Mouse (Mus musculus) limb, embryonic 11.5 days (tissue): ENCODE results near the gene Pik3cg. TPM values are rescaled to one million over a fixed set of nuclear protein-coding genes. Genes with fewer than 3 reads are reported as not detected.

Experiments used
- ATAC-seq: fragments of 200-750 bp; cut with Nextera tagmentation; 2 replicates; pipeline ENCODE4 v1.8.0; 2017; ENCODE audit warnings: low read depth; ENCODE audit not compliant: insufficient number of reproducible peaks, low FRiP score, low TSS enrichment
- DNase-seq: peaks from one replicate; pipeline ENCODE4 v3.0.0-alpha.2; 2015; ENCODE audit warnings: low spot score
- H3K27ac ChIP-seq: fragments of 300-500 bp; sonication (generic); replicated peaks from 2 replicates; pipeline ENCODE4 v1.5.1; 2014; ENCODE audit warnings: low read depth, mild to moderate bottlenecking, low read length
- H3K27me3 ChIP-seq: fragments of 300-500 bp; sonication (generic); 2 replicates; pipeline ENCODE4 v1.6.1; 2014; ENCODE audit warnings: mild to moderate bottlenecking, low read length, mixed read lengths; ENCODE audit not compliant: control insufficient read depth, insufficient read depth
- H3K36me3 ChIP-seq: fragments of 300-500 bp; sonication (generic); 2 replicates; pipeline ENCODE4 v1.6.1; 2014; ENCODE audit warnings: mild to moderate bottlenecking, low read length, moderate library complexity, mixed read lengths; ENCODE audit not compliant: control insufficient read depth, insufficient read depth
- H3K4me1 ChIP-seq: fragments of 300-500 bp; sonication (generic); 2 replicates; pipeline ENCODE4 v1.6.1; 2014; ENCODE audit warnings: low read length, mixed read lengths; ENCODE audit not compliant: control insufficient read depth, insufficient read depth
- H3K4me2 ChIP-seq: fragments of 300-500 bp; sonication (generic); 2 replicates; pipeline ENCODE4 v1.6.1; 2014; ENCODE audit warnings: low read depth, mild to moderate bottlenecking, moderate library complexity; ENCODE audit not compliant: severe bottlenecking
- H3K4me3 ChIP-seq: fragments of 300-500 bp; sonication (generic); 2 replicates; pipeline ENCODE4 v1.5.1; 2014; ENCODE audit warnings: low read depth, low read length
- H3K9ac ChIP-seq: fragments of 300-500 bp; sonication (generic); 2 replicates; pipeline ENCODE4 v1.6.1; 2014; ENCODE audit warnings: mild to moderate bottlenecking, low read length
- H3K9me3 ChIP-seq: fragments of 300-500 bp; sonication (generic); 2 replicates; pipeline ENCODE4 v1.6.1; 2016; ENCODE audit warnings: low read length; ENCODE audit not compliant: control insufficient read depth
- WGBS: fragments of 180-500 bp; shearing (Covaris S2); extraction: QIAGEN DNeasy Blood & Tissue Kit; methylation state at CpG from one replicate; pipeline ENCODE4 v1.1.7; 2014; 5-methylcytosine and 5-hydroxymethylcytosine counted together
- polyA plus RNA-seq: library from polyadenylated mRNA; unstranded; fragments of >200 nt; fragmentation: Nextera tagmentation; extraction: Ambion mirVana; gene quantifications from 2 replicates; pipeline ENCODE4 v1.2.1, GENCODE M21; 2014

The Pik3cg gene
- polyA plus RNA-seq, 1 experiment from 2014 or later, result 1.9 TPM

DNA sequence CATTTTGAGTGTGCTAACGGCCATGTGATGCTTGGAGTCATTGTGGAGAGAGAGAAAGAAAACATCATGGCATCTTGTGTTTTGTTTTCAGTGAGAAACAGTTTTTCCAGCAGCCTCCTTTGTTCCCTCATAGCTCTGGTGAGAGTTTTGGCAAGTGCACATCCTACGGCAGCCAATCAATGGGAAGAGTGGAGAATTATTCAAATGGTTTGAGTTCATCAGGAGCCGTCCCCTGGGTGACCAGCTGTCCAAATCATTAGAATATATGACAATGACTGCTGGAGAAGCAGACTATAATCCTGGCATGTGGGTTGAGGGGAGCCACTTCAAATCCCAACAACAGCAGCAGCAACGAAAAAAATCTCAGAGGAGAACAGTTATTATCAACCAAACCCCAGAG is 2.8 kb upstream of the Pik3cg start:
- Histone ChIP-seq H3K9ac (no peak overlapping the region), H3K36me3 (no peaks in the 10 kb centered on the region), H3K4me1 (no peaks in the 10 kb centered on the region), H3K4me3 (no peak overlapping the region), H3K27me3 (no peaks in the 10 kb centered on the region), H3K4me2 (no peak overlapping the region), H3K9me3 (no peaks in the 10 kb centered on the region), H3K27ac (no peak overlapping the region)
- DNase-seq (no peak), ATAC-seq (no peak)
- WGBS, result 87% methylated on average over 4 of the region's 4 CpGs

DNA sequence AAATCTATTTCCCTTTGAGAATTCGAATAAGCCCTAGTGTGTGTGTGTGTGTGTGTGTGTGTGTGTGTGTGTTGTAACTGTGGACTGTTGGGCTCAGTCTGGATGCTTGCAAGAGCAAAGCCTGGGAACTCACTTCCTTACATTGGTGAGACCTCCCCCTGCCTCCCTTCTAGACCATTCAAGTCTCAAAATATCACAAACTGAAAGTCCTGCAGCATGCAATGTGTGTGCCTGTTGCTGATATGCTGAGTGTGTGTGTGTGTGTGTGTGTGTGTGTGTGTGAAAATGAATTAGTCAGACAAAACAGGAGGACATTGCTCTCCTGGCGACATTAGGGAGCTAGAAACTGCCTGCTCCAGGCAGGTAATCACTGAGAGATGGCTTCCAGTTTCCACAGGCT is 492 bp upstream of the Pik3cg start:
- Histone ChIP-seq H3K27ac (no peak overlapping the region), H3K4me1 (no peaks in the 10 kb centered on the region), H3K4me3 (no peak overlapping the region), H3K36me3 (no peaks in the 10 kb centered on the region), H3K9me3 (no peaks in the 10 kb centered on the region), H3K4me2 (no peak overlapping the region), H3K9ac (no peak overlapping the region), H3K27me3 (no peaks in the 10 kb centered on the region)
- DNase-seq (no peak), ATAC-seq (no peak)
- WGBS, result 74% methylated on average over 2 of the region's 2 CpGs

DNA sequence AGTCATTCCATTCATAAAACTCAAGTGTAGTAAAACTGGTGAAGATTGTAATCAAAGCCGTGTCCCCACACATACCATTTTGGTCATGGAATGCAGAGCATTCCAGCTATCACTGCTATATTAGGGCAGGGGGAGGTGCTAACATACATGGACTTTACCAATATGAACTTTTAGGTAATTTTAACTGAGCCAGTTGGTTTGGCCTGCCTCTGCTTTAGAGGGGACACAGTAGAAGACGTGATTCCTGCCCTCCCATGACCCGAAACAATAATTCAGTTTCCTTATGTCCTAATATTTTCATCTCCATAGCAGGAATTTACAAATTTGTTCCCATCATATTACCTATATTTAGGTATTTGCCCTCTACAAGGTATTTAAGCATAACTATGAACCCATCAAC is 1.3 kb downstream of the Pik3cg start:
- DNase-seq (no peak), ATAC-seq (no peak)
- no peak overlapping the region for H3K4me3 ChIP-seq
- no peaks in the 10 kb centered on the region for H3K36me3 ChIP-seq
- WGBS, result 81% methylated on average over 3 of the region's 3 CpGs
- H3K9ac ChIP-seq, result no peak overlapping the region
- H3K9me3 ChIP-seq, result no peaks in the 10 kb centered on the region
- no peak overlapping the region for H3K4me2 ChIP-seq
- no peaks in the 10 kb centered on the region for H3K27me3 ChIP-seq
- H3K27ac ChIP-seq, result no peak overlapping the region
- no peaks in the 10 kb centered on the region for H3K4me1 ChIP-seq

DNA sequence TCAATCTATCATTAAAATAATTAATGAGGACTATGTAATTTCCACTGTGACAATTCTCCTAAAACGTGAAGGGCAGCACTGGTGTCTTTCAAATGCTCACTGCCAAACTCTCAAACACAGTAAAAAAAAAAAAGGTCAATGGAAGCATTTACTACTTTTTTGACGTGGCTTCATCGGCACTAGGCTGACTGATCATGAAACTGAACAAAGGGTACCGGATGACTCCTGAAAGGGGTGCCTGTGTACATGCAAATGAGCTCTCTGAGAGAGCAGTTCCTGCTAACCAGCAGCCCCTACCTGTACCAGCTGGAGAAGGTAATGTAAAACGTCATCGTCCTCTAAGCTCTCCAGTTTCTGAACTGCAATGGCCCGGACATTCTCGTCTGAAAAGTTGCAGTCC is 4.8 kb downstream of the Pik3cg start:
- DNase-seq (no peak), ATAC-seq (no peak)
- Histone ChIP-seq H3K9ac (no peak overlapping the region), H3K27me3 (no peaks in the 10 kb centered on the region), H3K36me3 (no peaks in the 10 kb centered on the region), H3K27ac (no peak overlapping the region), H3K9me3 (no peaks in the 10 kb centered on the region), H3K4me2 (no peak overlapping the region), H3K4me3 (no peak overlapping the region), H3K4me1 (no peaks in the 10 kb centered on the region)
- WGBS, result 73% methylated on average over 8 of the region's 8 CpGs

DNA sequence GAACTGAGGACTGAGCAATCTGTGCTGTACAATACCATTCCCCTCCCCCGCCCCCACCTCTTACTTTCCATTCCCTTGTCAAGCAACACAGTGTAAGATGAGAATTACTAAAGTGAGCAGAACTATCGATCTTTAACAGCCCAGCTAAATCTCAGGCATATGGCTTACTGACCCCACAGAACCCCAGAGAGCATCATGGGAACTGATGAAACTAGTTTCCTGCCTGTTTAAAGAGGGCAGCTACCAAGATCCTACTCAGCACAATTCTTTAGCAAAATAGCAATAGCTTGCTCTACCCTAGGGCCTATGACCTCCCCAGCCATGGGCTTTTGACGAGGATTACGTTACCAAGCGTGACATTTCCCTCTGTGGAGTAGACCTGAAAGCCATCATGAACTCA is 5.9 kb downstream of the Pik3cg start:
- Histone ChIP-seq H3K36me3 (no peaks in the 10 kb centered on the region), H3K4me2 (no peak overlapping the region), H3K27me3 (no peaks in the 10 kb centered on the region), H3K4me1 (no peaks in the 10 kb centered on the region), H3K9ac (no peak overlapping the region), H3K27ac (no peak overlapping the region), H3K9me3 (no peaks in the 10 kb centered on the region), H3K4me3 (no peak overlapping the region)
- DNase-seq (no peak), ATAC-seq (no peak)
- 85% methylated on average over 5 of the region's 5 CpGs for WGBS

DNA sequence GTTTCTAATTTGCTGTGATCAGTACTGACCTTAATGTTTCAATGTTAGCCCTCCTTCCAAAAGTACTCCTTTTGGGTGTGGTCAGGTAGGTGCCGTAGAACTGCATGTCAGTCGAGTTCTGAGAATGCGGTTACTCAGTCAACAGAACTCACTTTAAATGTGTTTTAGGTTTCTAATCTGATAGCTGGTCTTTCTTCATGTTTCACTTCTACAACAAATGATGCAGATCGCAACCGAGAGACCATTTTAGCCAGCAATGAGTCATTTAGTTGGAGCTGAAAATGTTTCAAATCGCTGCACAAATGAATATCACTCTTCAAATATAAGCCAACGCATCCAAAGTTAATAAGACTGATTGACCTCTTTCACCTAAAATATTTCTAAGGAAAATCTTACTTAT is 6.5 kb downstream of the Pik3cg start:
- Histone ChIP-seq H3K9me3 (no peaks in the 10 kb centered on the region), H3K4me2 (no peak overlapping the region), H3K4me3 (no peak overlapping the region), H3K36me3 (no peaks in the 10 kb centered on the region), H3K4me1 (no peaks in the 10 kb centered on the region), H3K9ac (no peak overlapping the region), H3K27ac (no peak overlapping the region), H3K27me3 (no peaks in the 10 kb centered on the region)
- no peak for DNase-seq
- WGBS, result 95% methylated on average over 7 of the region's 7 CpGs
- ATAC-seq, result no peak

DNA sequence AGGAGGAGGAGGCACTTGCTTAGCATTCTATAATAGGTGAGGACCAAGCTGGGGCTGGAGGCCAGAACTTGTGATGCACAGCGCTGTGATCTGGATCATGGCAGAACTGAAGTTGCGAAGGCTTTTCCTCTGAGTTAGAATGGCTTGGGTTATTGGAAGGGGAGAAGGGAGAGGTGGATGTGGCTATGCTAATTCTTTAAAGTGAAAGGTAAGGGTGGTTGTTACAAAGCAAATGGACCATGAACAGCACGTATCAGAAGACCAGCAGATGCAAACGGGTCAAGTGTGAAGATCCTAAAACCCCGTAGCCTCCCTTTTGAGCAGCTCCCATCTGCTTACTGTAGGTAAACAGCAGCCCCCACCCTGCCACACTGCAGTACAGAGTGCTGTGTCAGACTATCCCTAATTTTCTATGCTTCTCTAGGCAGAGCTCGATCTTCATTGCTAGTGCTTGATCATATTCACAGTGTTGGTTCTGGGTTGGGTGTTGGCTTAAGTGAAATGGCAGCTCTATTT is 7.3 kb downstream of the Pik3cg start:
- DNase-seq, result no peak
- Histone ChIP-seq H3K4me1 (no peaks in the 10 kb centered on the region), H3K4me2 (no peak overlapping the region), H3K4me3 (no peak overlapping the region), H3K27ac (no peak overlapping the region), H3K36me3 (no peaks in the 10 kb centered on the region), H3K9ac (no peak overlapping the region), H3K9me3 (no peaks in the 10 kb centered on the region), H3K27me3 (no peaks in the 10 kb centered on the region)
- ATAC-seq, result no peak
- WGBS, result 84% methylated on average over 6 of the region's 6 CpGs

DNA sequence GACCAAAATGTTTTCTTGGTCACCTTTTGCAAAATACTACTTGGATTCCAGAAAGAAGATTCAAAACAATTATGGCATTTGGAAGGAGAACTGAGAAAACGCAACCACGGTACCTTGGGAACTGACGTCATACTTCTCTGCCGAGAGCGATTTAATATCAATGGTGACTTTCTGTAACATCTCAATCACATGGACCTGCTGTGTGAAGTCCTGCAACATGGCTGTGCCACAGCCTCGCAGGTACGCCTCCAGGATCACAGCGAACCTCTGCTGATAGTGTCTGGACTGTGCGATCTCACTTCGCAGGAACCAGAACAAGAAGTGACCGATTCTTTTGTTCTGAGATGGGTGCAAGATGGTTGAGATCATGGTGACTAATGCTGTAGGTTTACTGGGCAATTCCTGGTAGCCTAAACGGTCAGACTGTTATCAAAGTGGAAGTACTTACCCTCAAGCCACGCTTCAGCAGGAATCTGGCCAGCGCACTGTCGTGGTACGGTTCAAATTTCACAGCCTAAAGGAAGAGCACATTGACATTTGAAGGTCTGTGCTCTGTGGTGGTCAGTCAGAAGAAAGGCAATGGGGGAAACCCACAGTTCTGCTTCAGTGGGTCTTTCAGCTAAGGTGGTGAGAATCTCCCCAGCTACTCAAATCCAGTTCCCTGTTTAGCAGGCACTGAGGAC is 7.9 kb downstream of the Pik3cg start:
- H3K27me3 ChIP-seq, result no peaks in the 10 kb centered on the region
- 82% methylated on average over 16 of the region's 16 CpGs for WGBS
- H3K4me2 ChIP-seq, result no peak overlapping the region
- no peaks in the 10 kb centered on the region for H3K4me1 ChIP-seq
- DNase-seq (no peak), ATAC-seq (no peak)
- no peaks in the 10 kb centered on the region for H3K36me3 ChIP-seq
- no peak overlapping the region for H3K9ac ChIP-seq
- H3K27ac ChIP-seq, result no peak overlapping the region
- H3K9me3 ChIP-seq, result no peaks in the 10 kb centered on the region
- no peak overlapping the region for H3K4me3 ChIP-seq

DNA sequence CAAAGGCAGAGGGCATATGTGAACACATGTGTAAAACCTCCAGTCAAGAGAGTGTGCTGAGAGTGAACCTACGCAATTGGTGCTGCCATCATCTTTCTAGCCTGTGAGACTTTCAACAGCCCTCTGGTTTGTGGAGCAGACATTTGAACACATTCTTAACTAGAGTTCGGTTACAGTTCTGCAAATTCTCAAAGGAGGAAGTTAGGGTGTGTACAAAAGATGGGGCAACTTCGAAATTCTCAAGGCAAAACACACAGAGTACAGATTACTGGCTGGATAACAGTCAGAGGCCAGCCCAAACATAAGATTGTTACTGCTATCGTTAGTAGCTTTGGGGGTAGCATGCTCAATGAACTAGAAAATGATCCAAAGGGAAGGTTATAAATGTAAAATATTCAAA is 9.0 kb downstream of the Pik3cg start:
- Histone ChIP-seq H3K9ac (no peak overlapping the region), H3K27ac (no peak overlapping the region), H3K4me1 (no peaks in the 10 kb centered on the region), H3K36me3 (no peaks in the 10 kb centered on the region), H3K4me3 (no peak overlapping the region), H3K4me2 (no peak overlapping the region), H3K9me3 (no peaks in the 10 kb centered on the region), H3K27me3 (no peaks in the 10 kb centered on the region)
- DNase-seq (no peak), ATAC-seq (no peak)
- WGBS, result 87% methylated on average over 4 of the region's 4 CpGs
